Mouse (Mus musculus): ENCODE data around the gene Cacna2d3. TPM values are rescaled to one million over a fixed set of nuclear protein-coding genes. Genes with fewer than 3 reads are reported as not detected.
A peak's percentile ranks its signal among the peaks of the same experiment; 100 is the strongest.

Gene Cacna2d3
- polyA plus RNA-seq, 1 experiment from 2014 or later: 14.8 TPM

DNA sequence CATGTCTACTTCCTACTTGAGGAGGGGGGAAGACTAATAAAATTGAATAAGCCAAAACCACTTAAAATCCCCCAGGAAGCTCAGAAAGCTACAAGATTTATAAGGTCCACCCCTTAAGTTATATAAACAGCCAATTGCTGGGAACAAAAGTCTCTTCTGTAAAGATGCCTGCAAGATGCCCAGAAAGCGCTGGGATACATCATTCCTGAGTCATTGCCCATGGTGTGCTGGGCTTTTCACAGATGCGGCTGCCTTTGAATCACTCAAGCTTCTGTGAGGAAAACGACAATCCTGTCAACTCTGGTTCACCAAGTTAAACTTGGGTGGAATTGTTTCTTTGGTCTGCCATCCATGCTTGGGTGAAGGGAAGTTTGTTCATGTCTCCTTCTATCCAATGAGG, 165.5 kb downstream of the Cacna2d3 start:
- H3K9me3 ChIP-seq: no peaks in the 10 kb centered on the region
- H3K9ac ChIP-seq: no peak overlapping the region
- no peak overlapping the region for H3K4me3 ChIP-seq
- no peak for ATAC-seq (ENCODE audit: insufficient number of reproducible peaks, insufficient read depth, low FRiP score, low TSS enrichment)
- H3K27me3 ChIP-seq: no peaks in the 10 kb centered on the region
- WGBS: 91% methylated on average over 3 of the region's 3 CpGs
- no peaks in the 10 kb centered on the region for H3K36me3 ChIP-seq
- no peak overlapping the region for H3K27ac ChIP-seq
- no peaks in the 10 kb centered on the region for H3K4me1 ChIP-seq
- H3K4me2 ChIP-seq (replicated peaks): no peak overlapping the region

DNA sequence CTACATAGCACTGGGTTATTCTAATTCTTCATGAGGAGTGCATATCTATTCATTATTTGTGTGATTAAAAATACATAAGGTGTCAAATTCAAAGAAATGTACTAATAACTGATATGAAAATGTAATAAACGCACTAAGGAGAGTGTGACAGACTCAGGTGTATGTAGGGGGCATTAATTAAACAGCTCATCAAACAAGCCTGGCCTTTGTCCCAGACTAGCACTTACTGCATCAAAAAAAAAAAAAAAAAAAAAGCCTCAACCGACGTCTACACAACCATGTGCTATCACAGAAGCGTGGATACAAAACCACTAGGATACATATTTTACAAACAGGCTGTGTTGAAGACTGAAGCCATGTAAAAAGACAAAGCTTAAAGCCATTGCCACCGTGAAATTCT, 169.2 kb downstream of the Cacna2d3 start:
- 90% methylated on average over 5 of the region's 5 CpGs for WGBS
- Histone ChIP-seq H3K4me3 (no peak overlapping the region), H3K4me2 (replicated peaks) (no peak overlapping the region), H3K27me3 (no peaks in the 10 kb centered on the region), H3K9me3 (no peaks in the 10 kb centered on the region), H3K27ac (no peak overlapping the region), H3K36me3 (no peaks in the 10 kb centered on the region), H3K9ac (no peak overlapping the region), H3K4me1 (no peaks in the 10 kb centered on the region)
- ATAC-seq (ENCODE audit: insufficient number of reproducible peaks, insufficient read depth, low FRiP score, low TSS enrichment): no peak

- no peaks in the 10 kb centered on the region for H3K4me1 ChIP-seq
- H3K4me2 ChIP-seq (replicated peaks): no peak overlapping the region
- no peak overlapping the region for H3K9ac ChIP-seq
- H3K27me3 ChIP-seq: no peaks in the 10 kb centered on the region
- H3K4me3 ChIP-seq: no peak overlapping the region
- H3K27ac ChIP-seq: no peak overlapping the region
- H3K36me3 ChIP-seq: no peaks in the 10 kb centered on the region
- WGBS: 77% methylated on average over 5 of the region's 5 CpGs
- no peak for ATAC-seq (ENCODE audit: insufficient number of reproducible peaks, insufficient read depth, low FRiP score, low TSS enrichment)
- no peaks in the 10 kb centered on the region for H3K9me3 ChIP-seq
These were observed 173.0 kb downstream of the Cacna2d3 start for GRCm38 (mm10) chr14:29548646-29549045.

- 64% methylated on average over 3 of the region's 3 CpGs for WGBS
- ATAC-seq (ENCODE audit: insufficient number of reproducible peaks, insufficient read depth, low FRiP score, low TSS enrichment): 0 out of 2 replicates have a peak, but pooled peaks have one; percentile 60
These were observed 191.1 kb downstream of the Cacna2d3 start for GRCm38 (mm10) chr14:29530516-29530915.

DNA sequence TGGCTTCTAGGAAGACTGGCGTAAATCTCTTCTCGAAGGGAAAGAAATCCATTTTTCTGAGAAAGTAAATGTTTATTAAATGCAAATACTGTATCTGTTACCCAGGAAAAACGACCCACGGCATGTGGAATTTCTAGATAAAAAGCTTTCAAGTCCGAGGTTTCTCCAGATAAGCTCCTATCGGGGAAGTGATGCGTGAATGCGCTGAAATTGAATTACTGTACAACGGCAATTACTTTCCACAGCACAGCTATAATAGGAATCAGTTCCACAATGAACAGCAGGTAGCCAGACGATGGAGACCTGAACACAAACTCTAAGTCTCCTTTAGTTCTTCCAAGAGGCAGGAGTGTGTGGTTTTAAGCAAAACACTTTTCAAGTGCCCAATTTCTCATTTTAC, 193.0 kb downstream of the Cacna2d3 start:
- Histone ChIP-seq H3K4me2 (replicated peaks) (no peak overlapping the region), H3K27ac (no peak overlapping the region), H3K9ac (no peak overlapping the region), H3K27me3 (no peaks in the 10 kb centered on the region), H3K36me3 (no peaks in the 10 kb centered on the region), H3K4me3 (no peak overlapping the region), H3K9me3 (no peaks in the 10 kb centered on the region), H3K4me1 (0 out of 2 replicates have a peak, but pooled peaks cover 4% of the 10 kb centered on the region)
- WGBS: 65% methylated on average over 10 of the region's 10 CpGs
- ATAC-seq (ENCODE audit: insufficient number of reproducible peaks, insufficient read depth, low FRiP score, low TSS enrichment): no peak

More at GRCm38 (mm10) chr14:29530516-29530915, 191.1 kb downstream of the Cacna2d3 start:
- H3K4me2 ChIP-seq (replicated peaks): no peak overlapping the region
- no peaks in the 10 kb centered on the region for H3K27me3 ChIP-seq
- no peak overlapping the region for H3K27ac ChIP-seq
- H3K4me3 ChIP-seq: no peak overlapping the region
- 0 out of 2 replicates have a peak, but pooled peaks cover under 1% of the 10 kb centered on the region for H3K4me1 ChIP-seq
- no peak overlapping the region for H3K9ac ChIP-seq
- no peaks in the 10 kb centered on the region for H3K9me3 ChIP-seq
- no peaks in the 10 kb centered on the region for H3K36me3 ChIP-seq

GRCm38 (mm10) chr14:29519751-29520669, 201.7 kb downstream of the Cacna2d3 start:
- H3K36me3 ChIP-seq: no peaks in the 10 kb centered on the region
- H3K27ac ChIP-seq: no peak overlapping the region
- ATAC-seq (ENCODE audit: insufficient number of reproducible peaks, insufficient read depth, low FRiP score, low TSS enrichment): no peak
- 50% methylated on average over 7 of the region's 7 CpGs for WGBS
- H3K4me1 ChIP-seq: no peaks in the 10 kb centered on the region
- no peaks in the 10 kb centered on the region for H3K9me3 ChIP-seq
- no peaks in the 10 kb centered on the region for H3K27me3 ChIP-seq
- no peak overlapping the region for H3K4me3 ChIP-seq
- no peak overlapping the region for H3K9ac ChIP-seq
- no peak overlapping the region for H3K4me2 ChIP-seq (replicated peaks)

GRCm38 (mm10) chr14:29502667-29503066, 219.0 kb downstream of the Cacna2d3 start:
- H3K9me3 ChIP-seq: no peaks in the 10 kb centered on the region
- no peak overlapping the region for H3K27ac ChIP-seq
- no peak overlapping the region for H3K9ac ChIP-seq
- H3K4me3 ChIP-seq: no peak overlapping the region
- no peaks in the 10 kb centered on the region for H3K27me3 ChIP-seq
- no peaks in the 10 kb centered on the region for H3K4me1 ChIP-seq
- H3K36me3 ChIP-seq: no peaks in the 10 kb centered on the region
- no peak overlapping the region for H3K4me2 ChIP-seq (replicated peaks)
- WGBS: 58% methylated on average over 5 of the region's 5 CpGs
- ATAC-seq (ENCODE audit: insufficient number of reproducible peaks, insufficient read depth, low FRiP score, low TSS enrichment): no peak

DNA sequence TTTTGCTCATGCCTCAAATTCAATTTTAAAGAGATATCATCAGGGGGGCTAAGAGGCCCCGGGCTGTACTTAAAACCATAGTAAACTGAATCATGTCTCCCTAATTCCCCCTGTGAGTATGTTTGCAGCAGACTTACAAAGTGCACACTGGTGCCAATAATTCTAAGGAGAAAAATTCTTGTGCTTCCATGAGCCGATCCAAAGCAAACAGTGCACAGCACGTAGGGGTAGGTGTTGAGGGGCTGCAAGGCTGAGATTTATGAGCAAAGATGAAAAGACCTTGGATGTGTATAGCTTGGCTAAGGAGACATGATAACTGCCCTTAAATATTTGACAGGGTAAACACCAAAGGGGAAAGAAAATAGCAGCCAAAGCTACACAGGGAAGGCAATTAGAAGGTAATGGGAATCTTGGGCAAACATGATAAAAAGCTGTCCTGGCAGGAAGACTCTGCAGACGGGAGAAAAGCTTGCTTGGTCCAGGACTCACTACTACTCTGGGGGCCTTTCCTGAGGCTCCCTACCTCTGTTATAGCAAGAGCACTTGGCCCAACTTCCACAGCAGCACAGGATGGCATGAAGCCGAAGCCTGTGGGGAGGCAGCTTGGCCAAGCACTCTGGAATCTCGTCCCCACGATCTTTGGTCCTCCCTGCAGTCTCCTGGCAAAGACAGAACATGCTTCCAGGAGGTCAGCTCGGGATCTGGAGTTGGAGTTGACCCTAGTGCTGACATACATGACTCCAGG, 222.9 kb downstream of the Cacna2d3 start:
- Histone ChIP-seq H3K27ac (no peak overlapping the region), H3K4me1 (no peaks in the 10 kb centered on the region), H3K4me3 (no peak overlapping the region), H3K9me3 (no peaks in the 10 kb centered on the region), H3K9ac (no peak overlapping the region), H3K36me3 (no peaks in the 10 kb centered on the region), H3K4me2 (replicated peaks) (no peak overlapping the region), H3K27me3 (no peaks in the 10 kb centered on the region)
- no peak for ATAC-seq (ENCODE audit: insufficient number of reproducible peaks, insufficient read depth, low FRiP score, low TSS enrichment)
- WGBS: 68% methylated on average over 8 of the region's 8 CpGs

DNA sequence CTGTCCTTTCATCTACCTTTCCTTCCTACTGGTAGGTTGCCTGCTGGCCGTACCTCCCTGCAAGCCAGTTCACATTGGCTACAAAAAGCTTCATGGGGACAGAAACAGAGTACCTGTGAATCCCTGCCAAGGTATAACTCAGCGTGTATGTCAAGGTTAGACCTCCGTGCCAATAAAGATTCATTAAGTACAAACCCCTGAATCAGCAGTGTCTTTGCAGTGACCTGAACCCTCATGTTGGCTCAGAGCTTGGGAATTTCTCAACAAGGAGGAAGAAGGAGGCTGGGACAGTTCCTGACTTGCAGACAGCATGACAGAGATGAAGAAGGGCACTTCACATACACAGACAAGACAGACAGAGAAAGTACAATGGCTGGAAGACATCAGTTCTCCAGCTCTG, 225.1 kb downstream of the Cacna2d3 start:
- Histone ChIP-seq H3K27me3 (no peaks in the 10 kb centered on the region), H3K9me3 (no peaks in the 10 kb centered on the region), H3K27ac (no peak overlapping the region), H3K4me3 (no peak overlapping the region), H3K36me3 (no peaks in the 10 kb centered on the region), H3K9ac (no peak overlapping the region), H3K4me2 (replicated peaks) (no peak overlapping the region), H3K4me1 (no peaks in the 10 kb centered on the region)
- no peak for ATAC-seq (ENCODE audit: insufficient number of reproducible peaks, insufficient read depth, low FRiP score, low TSS enrichment)
- WGBS: 87% methylated on average over 3 of the region's 3 CpGs

- no peak for ATAC-seq (ENCODE audit: insufficient number of reproducible peaks, insufficient read depth, low FRiP score, low TSS enrichment)
- Histone ChIP-seq H3K36me3 (no peaks in the 10 kb centered on the region), H3K4me1 (no peaks in the 10 kb centered on the region), H3K4me3 (no peak overlapping the region), H3K4me2 (replicated peaks) (no peak overlapping the region), H3K27ac (no peak overlapping the region), H3K9ac (no peak overlapping the region), H3K27me3 (no peaks in the 10 kb centered on the region), H3K9me3 (no peaks in the 10 kb centered on the region)
- WGBS: 44% methylated on average over 1 of the region's 1 CpGs
These were observed 229.9 kb downstream of the Cacna2d3 start for GRCm38 (mm10) chr14:29491786-29492185.

- 60% methylated on average over 1 of the region's 1 CpGs for WGBS
- Histone ChIP-seq H3K27me3 (no peaks in the 10 kb centered on the region), H3K9me3 (no peaks in the 10 kb centered on the region), H3K9ac (no peak overlapping the region), H3K27ac (no peak overlapping the region), H3K4me1 (no peaks in the 10 kb centered on the region), H3K4me3 (no peak overlapping the region), H3K4me2 (replicated peaks) (no peak overlapping the region), H3K36me3 (no peaks in the 10 kb centered on the region)
- ATAC-seq (ENCODE audit: insufficient number of reproducible peaks, insufficient read depth, low FRiP score, low TSS enrichment): no peak
These were observed 236.2 kb downstream of the Cacna2d3 start for GRCm38 (mm10) chr14:29485416-29485815.
